Mouse (Mus musculus): ENCODE results near the gene C1qb.

The C1qb gene

DNA sequence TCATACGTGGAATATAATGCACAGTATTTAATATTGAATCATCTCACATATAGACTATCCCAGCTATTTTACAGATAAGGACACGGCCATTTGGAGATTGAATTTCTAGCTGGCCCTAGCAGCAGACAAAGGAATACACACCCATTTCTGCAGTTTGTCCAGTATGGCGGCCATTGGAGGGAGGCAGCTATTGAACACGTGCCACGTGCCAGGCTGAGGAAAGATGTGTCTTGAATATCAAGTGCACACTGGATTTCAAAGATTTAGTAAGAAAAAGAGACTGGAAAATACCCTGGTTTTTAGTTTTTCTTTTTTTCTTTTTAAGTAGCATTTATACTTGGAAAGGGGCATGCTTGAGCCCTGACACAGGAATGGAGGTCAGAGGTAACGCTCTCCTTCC, 38.8 kb downstream of the C1qb start:
- DNase-seq (ENCODE audit: low spot score in 2 of 2) = no peak

DNA sequence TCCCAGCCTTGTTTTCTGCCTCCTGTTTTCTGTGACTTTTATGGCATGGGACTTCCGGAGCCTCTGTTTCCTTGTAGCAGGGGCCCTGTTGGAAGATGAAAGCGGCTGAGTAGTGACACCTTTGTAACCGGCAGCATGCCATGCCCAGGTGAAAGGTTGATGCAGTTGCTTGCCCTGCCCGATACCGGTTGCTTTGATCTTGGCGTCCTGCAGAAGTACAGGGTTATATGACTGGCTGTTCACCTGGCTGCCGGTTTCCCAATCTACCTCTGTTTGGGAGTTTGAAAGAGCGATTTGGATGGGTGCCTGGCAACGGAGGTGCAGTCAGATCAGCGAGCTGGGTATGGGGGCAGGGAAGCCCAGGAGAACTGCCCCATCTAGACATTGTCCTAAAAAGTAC, 43.2 kb downstream of the C1qb start:
- DNase-seq (ENCODE audit: low spot score in 2 of 2) = no peak

GRCm38 (mm10) chr4:136842033-136842432, 44.0 kb downstream of the C1qb start:
- DNase-seq (ENCODE audit: low spot score in 2 of 2) = no peak

DNA sequence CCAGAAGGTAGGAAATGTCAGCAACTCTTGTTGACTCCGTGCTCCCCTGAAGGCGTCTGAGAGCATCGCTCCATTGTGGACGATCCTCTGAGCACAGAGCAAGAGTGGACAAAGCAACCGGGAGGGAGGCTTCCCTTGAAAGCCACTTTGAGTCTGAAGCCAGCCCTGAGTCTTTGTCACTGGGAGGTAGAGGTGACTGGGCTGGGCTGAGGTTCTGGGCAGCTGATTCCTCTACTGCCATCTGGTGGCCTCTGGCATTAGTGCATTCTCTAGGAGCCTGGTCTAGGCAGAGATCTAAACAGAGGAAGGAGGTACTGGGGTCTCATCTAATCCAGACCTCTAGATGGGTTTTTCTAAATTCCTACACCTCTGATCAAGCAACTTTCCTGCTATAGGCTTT, 44.9 kb downstream of the C1qb start:
- peak; percentile 57 to 84 for DNase-seq (ENCODE audit: low spot score in 2 of 2)

DNA sequence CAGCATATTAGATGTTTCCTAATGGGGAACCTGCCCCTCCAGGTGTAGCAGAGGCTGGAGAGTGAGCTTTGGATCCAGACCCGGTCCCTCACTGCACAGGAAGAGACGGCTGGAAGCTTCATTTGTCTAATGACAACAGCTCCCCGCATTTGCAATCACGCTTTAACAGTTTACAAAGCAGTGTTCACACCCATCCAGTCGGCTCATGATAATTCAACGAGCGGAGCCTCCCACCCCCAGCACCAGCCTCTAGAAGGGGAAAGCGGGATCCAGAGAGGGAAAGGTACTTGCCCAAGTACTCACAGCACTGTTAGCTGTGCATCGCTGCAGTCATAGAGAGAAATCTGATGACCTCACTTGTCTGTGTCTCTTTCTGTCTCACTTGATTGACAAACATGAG, 47.5 kb downstream of the C1qb start:
- DNase-seq (ENCODE audit: low spot score in 2 of 2) = no peak

DNA sequence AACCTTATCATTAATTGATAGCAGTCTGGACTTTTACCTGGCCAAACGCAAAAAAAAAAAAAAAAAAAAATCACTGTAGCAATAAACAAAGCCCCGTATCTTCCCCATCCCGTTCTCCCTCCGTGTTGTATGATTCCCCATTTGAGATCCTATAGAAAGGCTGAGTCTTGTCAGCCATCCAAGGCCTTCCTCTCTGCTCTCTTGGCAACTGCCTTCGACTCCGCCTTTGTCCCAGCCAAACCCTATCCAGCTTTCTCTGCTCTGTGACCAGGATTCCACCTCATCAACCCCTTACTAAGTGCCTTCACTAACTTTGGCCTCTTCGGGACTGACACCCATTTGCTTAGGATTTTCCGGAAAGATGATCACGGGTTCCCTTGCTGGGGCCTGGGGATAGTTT, 48.0 kb downstream of the C1qb start:
- no peak for DNase-seq (ENCODE audit: low spot score in 2 of 2)

DNA sequence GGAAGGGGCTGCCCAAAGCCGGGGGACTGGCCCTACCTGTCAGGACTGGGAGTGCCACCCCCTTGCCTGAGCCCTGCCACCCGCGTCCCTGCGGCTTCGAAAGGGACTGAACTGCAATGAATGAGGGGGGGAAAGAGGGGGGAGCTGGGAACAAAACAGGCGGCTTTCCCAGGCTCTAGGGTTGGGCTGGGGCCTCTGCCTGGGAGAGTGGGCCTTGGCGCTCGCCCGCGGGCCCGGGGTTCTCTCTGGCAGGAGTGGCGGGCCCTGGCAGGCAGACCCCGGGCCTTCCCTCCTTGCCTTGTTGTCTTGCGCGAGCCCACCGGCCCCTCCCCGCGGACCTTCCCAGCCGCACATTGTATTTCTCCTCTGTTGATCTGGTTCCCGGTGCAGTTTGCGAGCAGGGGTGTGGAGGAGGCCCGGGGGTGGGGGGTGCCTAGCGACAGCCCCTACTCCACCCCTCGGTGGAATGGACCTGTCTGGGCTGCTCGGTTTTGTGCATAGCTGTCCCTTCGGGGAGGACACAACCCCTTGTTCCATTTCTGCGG, 49.5 kb downstream of the C1qb start:
- no peak for DNase-seq (ENCODE audit: low spot score in 2 of 2)

GRCm38 (mm10) chr4:136835621-136836386, 50.2 kb downstream of the C1qb start, which contains the start of gene Ephb2:
Gene Ephb2, minus strand, starts transcription at chr4:136835988.
- peak; percentile 49 to 72 for DNase-seq (ENCODE audit: low spot score in 2 of 2)

- DNase-seq (ENCODE audit: low spot score in 2 of 2) = no peak
Observed at GRCm38 (mm10) chr4:136834815-136835620, 51.0 kb downstream of the C1qb start.

GRCm38 (mm10) chr4:136834439-136834814, 51.6 kb downstream of the C1qb start:
- DNase-seq (ENCODE audit: low spot score in 2 of 2) = no peak

DNA sequence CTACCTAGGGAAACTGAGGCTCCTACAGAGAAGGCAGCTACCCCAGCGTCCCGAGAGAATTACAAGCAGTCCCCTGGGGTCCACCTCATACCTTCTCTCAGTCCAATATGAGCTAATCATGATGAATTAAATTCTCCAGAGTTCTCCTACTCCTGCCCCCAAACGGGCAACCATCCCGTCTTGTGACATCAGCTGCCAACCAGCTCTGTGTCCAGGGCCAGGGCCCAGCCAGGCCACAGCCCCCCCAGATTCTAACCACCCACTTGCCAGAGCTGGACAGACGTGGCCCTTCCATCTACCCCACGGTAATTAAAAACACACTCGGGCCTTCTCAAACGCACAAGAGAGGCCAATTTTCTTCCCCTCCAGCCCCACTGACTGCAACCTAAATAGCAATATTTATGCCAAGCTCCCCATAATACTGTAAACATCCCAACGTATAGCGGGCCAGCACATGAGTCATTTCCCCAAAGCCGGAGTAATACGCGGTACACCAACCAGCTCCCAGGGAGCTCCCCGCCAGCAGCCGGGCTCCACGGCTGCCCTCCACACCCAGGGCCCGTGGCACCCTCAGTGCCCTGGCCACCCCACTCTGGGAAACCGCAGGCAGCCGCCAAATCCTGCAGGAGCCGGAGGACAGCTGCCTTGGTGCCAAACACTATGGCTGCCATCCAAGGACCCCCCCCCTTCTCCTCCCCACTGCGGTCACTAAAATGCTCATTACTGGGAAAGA, 52.2 kb downstream of the C1qb start:
- no peak for DNase-seq (ENCODE audit: low spot score in 2 of 2)

- no peak for DNase-seq (ENCODE audit: low spot score in 2 of 2)
Observed at GRCm38 (mm10) chr4:136832559-136833232, 53.3 kb downstream of the C1qb start.

DNA sequence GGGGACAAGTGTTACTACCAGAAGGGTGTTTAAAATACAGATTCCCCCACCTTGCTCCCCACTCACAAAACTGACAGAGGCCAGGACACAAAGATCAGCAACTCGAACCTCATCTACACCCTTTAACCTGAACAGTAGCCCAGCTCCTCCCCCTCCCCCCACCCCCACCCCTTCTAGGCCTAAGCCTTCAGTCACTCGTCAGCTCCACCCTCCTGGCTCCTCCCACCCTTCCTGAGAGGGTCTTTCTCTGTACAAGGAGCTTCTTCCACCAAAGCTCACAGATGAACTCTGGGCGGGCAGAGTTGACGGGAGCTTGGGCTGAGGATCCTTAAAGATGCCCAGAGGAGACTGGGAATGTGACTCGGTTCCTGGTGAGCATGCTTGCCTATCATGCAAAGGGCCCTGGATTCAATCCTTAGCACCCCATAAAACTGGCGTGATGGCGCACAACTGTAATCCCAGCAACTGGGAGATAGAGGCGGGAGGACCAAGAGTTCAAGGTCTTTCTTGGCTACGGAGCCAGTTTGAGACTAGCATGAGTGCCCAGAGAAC, 55.6 kb downstream of the C1qb start:
- no peak for DNase-seq (ENCODE audit: low spot score in 2 of 2)
